Mouse (Mus musculus) liver, embryonic 14.5 days (tissue): Measurements from ENCODE around the gene Mtmr10.

Experiments used
- CTCF ChIP-seq: IDR thresholded peaks from 2 replicates; pipeline ENCODE4 v1.5.1; 2016; ENCODE audit warnings: antibody characterized with exemption, low read depth, control low read depth
- EP300 ChIP-seq: IDR thresholded peaks from 2 replicates; pipeline ENCODE4 v1.6.1; 2016; ENCODE audit warnings: antibody characterized with exemption, low read depth

DNA sequence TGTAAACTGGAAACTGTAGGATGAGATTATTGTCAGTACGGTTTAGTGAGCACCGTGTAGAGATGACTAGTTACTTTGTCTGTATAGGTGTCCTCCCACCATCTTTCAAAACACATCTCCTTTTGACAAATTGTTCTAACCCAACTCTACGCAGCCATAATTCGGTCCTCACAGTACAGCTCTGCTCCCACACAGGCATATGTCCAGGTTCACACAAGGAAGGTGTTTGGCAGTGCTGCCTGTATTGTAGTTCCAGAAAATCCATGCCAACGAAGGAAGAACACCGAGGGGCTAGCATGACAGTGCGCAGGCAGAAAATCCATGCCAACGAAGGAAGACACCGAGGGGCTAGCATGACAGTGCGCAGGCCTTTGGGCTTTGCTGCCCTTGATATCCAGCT is 4.3 kb downstream of the Mtmr10 start:
- TF ChIP-seq CTCF: no peak
- no peak for TF ChIP-seq EP300
